Mouse (Mus musculus): ENCODE data around the gene Sept10.

DNA sequence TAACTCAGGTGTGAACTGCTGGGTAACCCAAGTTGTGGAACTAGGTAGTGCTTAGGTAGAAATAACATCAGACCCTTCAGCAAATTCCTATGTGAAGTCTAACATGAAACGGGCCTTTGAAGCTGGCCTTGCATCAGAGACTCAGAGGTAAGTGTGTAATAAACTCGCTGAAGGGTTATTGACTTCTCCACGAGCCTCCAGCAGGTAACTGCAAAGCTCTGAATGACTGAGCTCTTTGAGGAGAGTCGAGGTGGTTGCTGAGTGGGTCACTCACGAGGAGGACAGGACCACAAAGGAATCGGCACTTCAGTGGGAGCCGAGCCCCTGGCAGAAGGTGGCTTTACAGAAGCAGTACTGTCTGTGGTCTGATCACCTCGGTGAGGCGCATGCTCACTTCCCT lies 105.3 kb downstream of the Sept10 start:
- TF ChIP-seq POLR2A (IDR thresholded peaks at IDR 0.05; ENCODE audit: low read depth, low read length), result no peak
- no peak for TF ChIP-seq CTCF (IDR thresholded peaks at IDR 0.05; ENCODE audit: extremely low read depth, insufficient read length, insufficient replicate concordance, low read depth, low read length)
